Mouse (Mus musculus) heart, adult 2 months (tissue): Measurements from ENCODE around the gene Plb1.

Source experiments
- CTCF ChIP-seq: fragments of 200-600 bp; IDR thresholded peaks from 2 replicates; pipeline ENCODE4 v1.8.1; 2022; ENCODE audit warnings: antibody characterized with exemption, mild to moderate bottlenecking, moderate library complexity
- POLR2A ChIP-seq: fragments of 200-500 bp; IDR thresholded peaks from 2 replicates; pipeline ENCODE4 v1.6.1; 2011; ENCODE audit warnings: mild to moderate bottlenecking, low read depth, low read length, control low read depth; ENCODE audit not compliant: insufficient read depth

DNA sequence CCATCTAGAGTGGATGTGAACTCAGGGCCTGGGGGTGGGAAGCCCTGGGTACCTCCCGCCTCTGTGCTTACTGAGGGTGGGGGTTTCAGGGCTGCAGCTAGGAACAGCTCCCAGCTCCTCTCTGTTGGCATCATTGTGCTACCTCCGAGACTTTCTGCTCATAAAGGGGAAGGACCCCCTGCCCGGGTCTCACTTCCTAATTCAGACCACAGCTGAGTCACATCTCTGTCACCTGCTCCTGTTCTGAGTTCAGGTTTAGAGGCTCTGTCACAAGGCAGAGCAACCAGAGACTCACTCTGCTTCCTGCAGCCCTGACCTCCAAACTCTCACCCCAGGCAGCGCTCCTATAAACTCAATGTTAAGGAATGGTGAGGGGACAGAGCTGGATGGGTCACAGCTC, 53.8 kb downstream of the Plb1 start:
- TF ChIP-seq POLR2A (no peak), CTCF (no peak)
